Mouse (Mus musculus) frontal cortex, postnatal 10 days (tissue): ENCODE measurements at regions not wholly inside any gene's neighbourhood (a gene's known extent, or its start where the extent isn't known, plus 50 kb on each side); places are given as distances from the start of the nearest gene placed in this dataset.
"Not testable (repeated sequence)": the region's sequence is repeated elsewhere in the genome, so short reads cannot be mapped to it uniquely, and the experiment has no call there.

Experiments used
- DNase-seq, 2 experiments: peaks; one replicate each; pipeline ENCODE4 v3.0.0; 2022; ENCODE audit warnings: low spot score in 2 of 2, mixed read lengths in 1 of 2

- DNase-seq = no peak
Measured at GRCm38 (mm10) chr4:31225741-31226140, 738.2 kb upstream of the Map3k7 start.

DNA sequence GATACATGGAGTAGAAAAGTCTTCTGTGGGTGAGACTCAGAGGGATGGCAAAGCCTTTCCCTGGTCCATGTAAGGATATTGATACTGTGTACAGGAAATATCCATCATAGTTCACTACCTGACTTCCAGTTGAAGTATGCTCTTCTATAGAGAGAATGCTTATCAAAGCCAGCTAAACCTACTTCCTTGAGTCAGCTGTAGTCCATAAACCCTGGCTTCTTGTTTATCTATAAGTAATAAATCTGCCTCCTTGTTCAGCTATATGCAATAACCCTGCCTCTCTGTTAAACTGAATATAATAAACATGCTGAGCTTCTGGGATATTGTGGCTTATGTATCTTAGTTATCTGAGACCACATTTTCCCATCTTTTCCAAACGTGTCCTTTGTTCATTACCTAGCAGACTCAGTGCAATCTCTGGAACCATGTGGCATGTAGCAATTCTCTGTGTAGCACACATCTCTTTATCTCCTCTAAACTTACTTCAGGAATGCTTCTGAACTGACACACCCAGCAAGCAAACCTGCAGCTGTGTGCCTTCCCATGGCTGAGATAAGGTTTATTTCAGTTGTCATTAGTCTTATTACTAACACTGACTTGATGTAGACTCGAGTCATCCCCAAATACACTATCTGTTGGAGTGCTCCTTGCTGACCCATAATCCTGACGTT lies 694.9 kb upstream of the Map3k7 start:
- no peak for DNase-seq

GRCm38 (mm10) chr4:31274131-31274530 lies 689.8 kb upstream of the Map3k7 start:
- DNase-seq = no peak

- DNase-seq = no peak
Measured at GRCm38 (mm10) chr4:31290301-31290975, 673.5 kb upstream of the Map3k7 start.

DNA sequence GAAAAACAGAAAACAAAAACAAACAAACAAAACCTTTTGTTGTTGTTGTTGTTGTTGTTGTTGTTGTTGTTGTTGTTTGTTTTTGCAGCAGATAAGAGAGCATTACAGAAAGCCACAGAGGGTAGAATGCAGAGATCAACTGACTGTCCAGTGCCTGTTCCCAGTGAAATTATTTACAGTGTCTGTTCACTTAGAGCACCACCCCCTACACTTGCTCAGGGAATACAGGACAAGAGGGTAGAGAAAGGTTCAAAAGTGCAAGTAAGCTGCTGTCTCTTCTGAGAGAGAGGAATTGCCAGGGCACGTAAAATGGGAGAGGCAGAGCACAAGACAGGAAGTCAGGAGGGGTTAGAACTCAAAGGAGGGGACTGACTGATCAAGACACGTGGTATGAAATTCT lies 670.1 kb upstream of the Map3k7 start:
- DNase-seq = no peak

- no peak for DNase-seq
Measured at GRCm38 (mm10) chr4:31297848-31298247, 666.0 kb upstream of the Map3k7 start.

GRCm38 (mm10) chr4:31319269-31319668 lies 644.6 kb upstream of the Map3k7 start:
- DNase-seq = no peak

- DNase-seq = no peak
Measured at GRCm38 (mm10) chr4:31320734-31321507, 643.0 kb upstream of the Map3k7 start.

DNA sequence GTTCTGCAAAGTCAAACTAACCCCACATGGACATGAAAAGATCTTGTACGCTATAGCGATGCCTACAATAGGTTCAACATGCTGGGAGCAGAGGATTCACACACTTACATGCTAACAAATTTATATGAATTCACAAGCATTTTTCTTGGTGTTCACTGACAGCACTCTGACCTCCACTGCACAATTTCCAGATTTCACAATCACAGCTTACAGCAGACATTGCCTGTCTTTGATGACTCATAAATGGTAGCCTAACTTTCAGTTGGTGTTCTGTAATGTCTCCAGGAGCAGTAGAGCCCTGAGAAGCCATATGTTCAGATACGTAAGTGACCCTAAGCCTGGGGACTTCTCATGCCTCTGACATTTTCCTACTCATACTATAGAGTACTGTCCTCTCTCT lies 640.1 kb upstream of the Map3k7 start:
- DNase-seq = no peak

DNA sequence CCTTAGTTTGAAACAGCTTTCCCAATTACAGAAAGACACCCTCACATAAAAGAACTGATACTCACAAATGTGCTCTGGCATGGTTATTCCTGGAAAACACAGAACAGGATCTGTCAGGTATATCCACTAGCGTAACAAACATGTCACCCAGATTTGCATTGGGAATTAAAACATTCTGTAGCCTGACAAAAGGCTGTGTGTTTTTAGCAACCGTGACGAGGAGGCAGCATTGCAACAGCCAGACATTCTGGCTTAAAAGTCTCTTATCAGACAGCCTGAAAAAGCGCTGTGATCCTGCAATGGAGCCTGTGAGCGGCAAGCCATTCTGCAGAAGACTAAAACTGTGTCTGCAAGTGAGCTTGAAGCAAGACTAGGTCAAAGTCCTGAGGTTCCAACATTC lies 635.1 kb upstream of the Map3k7 start:
- no peak for DNase-seq

DNA sequence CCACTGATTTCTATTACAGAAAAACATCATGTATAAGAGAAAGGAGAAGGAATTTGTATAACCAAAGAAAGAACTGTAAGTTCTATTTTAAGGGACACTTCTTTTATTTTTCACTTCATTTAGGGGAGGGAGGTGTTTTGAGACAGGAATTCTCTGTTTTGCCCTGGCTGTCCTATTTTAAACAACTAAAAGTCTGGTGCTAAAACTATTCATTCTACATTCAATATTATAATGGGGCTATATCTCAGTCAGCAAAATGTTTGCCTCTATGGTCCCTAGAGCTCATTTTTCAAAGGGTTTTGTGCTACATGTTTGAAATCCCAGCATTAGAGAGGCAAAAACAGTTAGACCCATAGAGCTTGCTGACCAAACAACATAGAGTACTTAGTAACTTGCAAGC lies 632.8 kb upstream of the Map3k7 start:
- DNase-seq = no peak

DNA sequence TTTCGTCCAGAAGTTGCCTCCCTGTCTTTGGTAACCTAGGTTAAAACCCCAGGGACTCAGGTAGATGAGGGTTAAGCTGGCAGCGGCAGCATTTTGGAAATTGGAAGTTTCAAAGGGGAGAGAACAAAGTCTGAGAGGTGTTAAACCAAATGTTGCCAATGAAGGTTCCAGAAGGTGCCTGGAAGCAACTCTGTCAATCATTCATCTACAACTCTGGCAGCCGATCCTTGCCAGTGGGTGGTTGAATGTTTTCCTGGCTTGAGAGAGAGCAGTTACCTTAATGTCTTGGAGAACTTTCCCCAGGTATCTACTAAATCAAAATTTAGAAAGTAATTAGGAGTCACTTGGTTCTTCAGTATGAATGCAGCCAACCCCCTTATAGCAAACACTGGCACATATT lies 628.2 kb upstream of the Map3k7 start:
- no peak for DNase-seq

GRCm38 (mm10) chr4:31337980-31338379 lies 625.9 kb upstream of the Map3k7 start:
- DNase-seq = no peak

DNA sequence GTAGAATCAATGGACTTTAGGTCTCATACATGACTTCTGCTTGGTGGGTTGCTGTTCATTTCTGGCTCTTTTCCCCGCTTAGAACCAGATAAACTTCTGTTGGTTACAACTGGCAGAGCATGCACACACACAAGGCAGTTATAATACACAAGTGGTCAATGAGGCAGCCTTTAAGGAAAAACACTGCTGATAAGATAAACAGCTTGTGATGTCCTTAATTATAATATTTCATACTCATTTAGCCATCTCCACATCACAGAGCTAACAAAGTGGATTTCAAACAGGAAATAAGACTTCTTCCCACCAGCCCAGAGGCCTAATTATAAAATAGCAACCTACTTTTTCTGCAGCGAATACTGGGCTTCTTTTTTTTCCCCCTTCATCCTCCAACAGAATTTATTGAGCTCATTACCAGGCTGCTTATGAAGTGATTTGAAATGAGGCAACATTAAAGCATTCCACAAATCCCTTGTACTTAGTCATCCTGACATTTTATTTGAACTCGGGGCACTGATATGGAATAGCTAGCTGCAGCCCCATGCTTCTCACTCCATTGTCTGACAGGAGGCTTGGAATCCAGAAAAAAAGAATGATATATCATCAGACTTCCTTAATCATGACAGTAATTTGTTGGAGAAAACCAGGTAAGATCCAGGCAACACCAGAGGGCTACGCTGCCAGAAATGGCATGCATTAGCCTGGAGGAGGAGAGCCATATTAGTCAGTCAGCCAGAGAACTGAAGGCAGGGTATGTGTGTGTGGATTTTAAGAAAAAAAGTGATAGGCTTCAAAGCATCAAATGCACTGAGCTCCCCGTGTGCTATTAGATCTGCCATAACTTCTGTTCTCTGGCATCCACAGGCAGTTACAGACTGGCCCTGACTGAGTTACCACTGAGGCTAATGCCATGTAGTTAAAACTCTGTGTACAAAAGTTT lies 620.3 kb upstream of the Map3k7 start:
- no peak for DNase-seq

- not testable (repeated sequence) for DNase-seq
Measured at GRCm38 (mm10) chr4:31354046-31354445, 609.9 kb upstream of the Map3k7 start.

GRCm38 (mm10) chr4:31354953-31355352 lies 608.9 kb upstream of the Map3k7 start:
- DNase-seq = no peak

GRCm38 (mm10) chr4:31366172-31366571 lies 597.7 kb upstream of the Map3k7 start:
- no peak for DNase-seq

DNA sequence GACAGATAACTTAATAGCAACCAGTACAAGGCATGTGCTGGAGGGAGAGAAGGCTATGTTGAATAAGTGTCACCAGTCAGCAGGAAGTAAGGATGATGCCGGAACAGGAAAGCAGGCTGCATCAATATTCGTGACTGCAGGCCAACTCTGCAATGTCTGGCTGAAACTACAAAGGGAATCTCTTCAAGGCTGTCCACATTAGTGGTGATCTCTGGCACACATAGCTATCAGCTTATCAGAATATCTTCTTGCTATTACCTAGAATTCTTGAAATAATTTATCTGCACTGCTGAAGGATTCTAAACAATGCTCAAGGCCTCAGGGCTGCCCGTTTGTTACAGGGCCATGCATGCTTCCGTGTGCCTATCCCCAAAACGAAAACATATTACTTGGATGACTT lies 596.9 kb upstream of the Map3k7 start:
- DNase-seq = no peak

GRCm38 (mm10) chr4:31370062-31370461 lies 593.8 kb upstream of the Map3k7 start:
- no peak for DNase-seq

GRCm38 (mm10) chr4:31381069-31381969 lies 582.6 kb upstream of the Map3k7 start:
- no peak for DNase-seq
